Mouse (Mus musculus): Measurements from ENCODE around the gene Myo1d.

GRCm38 (mm10) chr11:80446916-80447315 lies 332.9 kb downstream of the Myo1d start:
- TF ChIP-seq POLR2A (IDR thresholded peaks at IDR 0.05; ENCODE audit: insufficient read depth, low read depth, low read length) = no peak
- TF ChIP-seq CTCF (IDR thresholded peaks at IDR 0.05; ENCODE audit: insufficient read depth, low read depth, low read length) = no peak
